Mouse (Mus musculus): Measurements from ENCODE around the gene Mcf2l. TPM values are rescaled to one million over a fixed set of nuclear protein-coding genes. Genes with fewer than 3 reads are reported as not detected.

Gene Mcf2l
- polyA plus RNA-seq, 1 experiment: 57.7 TPM

GRCm38 (mm10) chr8:12956941-12957340, 83.3 kb downstream of the Mcf2l start:
- no peaks in the 10 kb centered on the region for H3K9me3 ChIP-seq
- peaks cover 42% of the 10 kb centered on the region for H3K36me3 ChIP-seq (replicated peaks; ENCODE audit: low read length)
- no peak overlapping the region for H3K4me3 ChIP-seq (replicated peaks)
- peaks cover 36% of the 10 kb centered on the region for H3K27me3 ChIP-seq (replicated peaks)
- TF ChIP-seq FLI1 (IDR thresholded peaks at IDR 0.05; ENCODE audit: low read length) (no peak), GATA1 (IDR thresholded peaks at IDR 0.05; ENCODE audit: borderline replicate concordance, low read length) (no peak)
- peaks cover 51% of the 10 kb centered on the region for H3K4me1 ChIP-seq

- peaks cover 42% of the 10 kb centered on the region for H3K36me3 ChIP-seq (replicated peaks; ENCODE audit: low read length)
- TF ChIP-seq FLI1 (IDR thresholded peaks at IDR 0.05; ENCODE audit: low read length) (no peak), GATA1 (IDR thresholded peaks at IDR 0.05; ENCODE audit: borderline replicate concordance, low read length) (no peak)
- no peaks in the 10 kb centered on the region for H3K9me3 ChIP-seq
- peaks cover 36% of the 10 kb centered on the region for H3K27me3 ChIP-seq (replicated peaks)
- peaks cover 56% of the 10 kb centered on the region for H3K4me1 ChIP-seq
- H3K4me3 ChIP-seq (replicated peaks): no peak overlapping the region
Measured at GRCm38 (mm10) chr8:12957419-12957818, 83.8 kb downstream of the Mcf2l start.

GRCm38 (mm10) chr8:12960609-12961008, 87.0 kb downstream of the Mcf2l start:
- Histone ChIP-seq H3K9me3 (peaks cover 9% of the 10 kb centered on the region), H3K4me3 (replicated peaks) (no peak overlapping the region), H3K27me3 (replicated peaks) (peaks cover 43% of the 10 kb centered on the region), H3K4me1 (peaks cover 53% of the 10 kb centered on the region), H3K36me3 (replicated peaks; ENCODE audit: low read length) (peaks cover 49% of the 10 kb centered on the region)
- no peak for TF ChIP-seq GATA1 (IDR thresholded peaks at IDR 0.05; ENCODE audit: borderline replicate concordance, low read length)
- TF ChIP-seq FLI1 (IDR thresholded peaks at IDR 0.05; ENCODE audit: low read length): no peak

- H3K36me3 ChIP-seq (replicated peaks; ENCODE audit: low read length): peaks cover 55% of the 10 kb centered on the region
Measured at GRCm38 (mm10) chr8:12961211-12961610, 87.6 kb downstream of the Mcf2l start.

GRCm38 (mm10) chr8:12961821-12962534, 88.4 kb downstream of the Mcf2l start:
- Histone ChIP-seq H3K36me3 (replicated peaks; ENCODE audit: low read length) (peaks cover 53% of the 10 kb centered on the region), H3K27me3 (replicated peaks) (peaks cover 41% of the 10 kb centered on the region), H3K9me3 (peaks cover 17% of the 10 kb centered on the region), H3K4me3 (replicated peaks) (no peak overlapping the region), H3K4me1 (peaks cover 44% of the 10 kb centered on the region)
- TF ChIP-seq GATA1 (IDR thresholded peaks at IDR 0.05; ENCODE audit: borderline replicate concordance, low read length) (no peak), FLI1 (IDR thresholded peaks at IDR 0.05; ENCODE audit: low read length) (no peak)

More at GRCm38 (mm10) chr8:12961211-12961610, 87.6 kb downstream of the Mcf2l start:
- H3K27me3 ChIP-seq (replicated peaks): peaks cover 45% of the 10 kb centered on the region
- TF ChIP-seq GATA1 (IDR thresholded peaks at IDR 0.05; ENCODE audit: borderline replicate concordance, low read length): no peak
- no peak for TF ChIP-seq FLI1 (IDR thresholded peaks at IDR 0.05; ENCODE audit: low read length)
- peaks cover 15% of the 10 kb centered on the region for H3K9me3 ChIP-seq
- H3K4me3 ChIP-seq (replicated peaks): no peak overlapping the region
- H3K4me1 ChIP-seq: peaks cover 52% of the 10 kb centered on the region

GRCm38 (mm10) chr8:12962541-12963380, 89.2 kb downstream of the Mcf2l start:
- Histone ChIP-seq H3K4me3 (replicated peaks) (no peak overlapping the region), H3K4me1 (peaks cover 40% of the 10 kb centered on the region; the same call in 1 of the 2 replicates), H3K9me3 (peaks cover 17% of the 10 kb centered on the region), H3K27me3 (replicated peaks) (peaks cover 41% of the 10 kb centered on the region), H3K36me3 (replicated peaks; ENCODE audit: low read length) (peaks cover 48% of the 10 kb centered on the region)
- no peak for TF ChIP-seq GATA1 (IDR thresholded peaks at IDR 0.05; ENCODE audit: borderline replicate concordance, low read length)
- TF ChIP-seq FLI1 (IDR thresholded peaks at IDR 0.05; ENCODE audit: low read length): no peak

- TF ChIP-seq FLI1 (IDR thresholded peaks at IDR 0.05; ENCODE audit: low read length) (no peak), GATA1 (IDR thresholded peaks at IDR 0.05; ENCODE audit: borderline replicate concordance, low read length) (no peak)
- Histone ChIP-seq H3K9me3 (no peaks in the 10 kb centered on the region), H3K36me3 (replicated peaks; ENCODE audit: low read length) (peaks cover 88% of the 10 kb centered on the region), H3K4me3 (replicated peaks) (peak overlapping the region; percentile 62), H3K27me3 (replicated peaks) (peaks cover 40% of the 10 kb centered on the region), H3K4me1 (peaks cover 78% of the 10 kb centered on the region)
Measured at GRCm38 (mm10) chr8:12976290-12976689, 102.7 kb downstream of the Mcf2l start.

- H3K9me3 ChIP-seq: no peaks in the 10 kb centered on the region
- peaks cover 76% of the 10 kb centered on the region for H3K4me1 ChIP-seq
- H3K36me3 ChIP-seq (replicated peaks; ENCODE audit: low read length): peaks cover 87% of the 10 kb centered on the region
- H3K4me3 ChIP-seq (replicated peaks): peak overlapping the region; percentile 80
- H3K27me3 ChIP-seq (replicated peaks): peaks cover 40% of the 10 kb centered on the region
- no peak for TF ChIP-seq FLI1 (IDR thresholded peaks at IDR 0.05; ENCODE audit: low read length)
- TF ChIP-seq GATA1 (IDR thresholded peaks at IDR 0.05; ENCODE audit: borderline replicate concordance, low read length): no peak
Measured at GRCm38 (mm10) chr8:12976723-12977122, 103.1 kb downstream of the Mcf2l start.

- Histone ChIP-seq H3K4me1 (peaks cover 71% of the 10 kb centered on the region), H3K4me3 (replicated peaks) (peak overlapping the region; percentile 80), H3K36me3 (replicated peaks; ENCODE audit: low read length) (peaks cover 84% of the 10 kb centered on the region), H3K27me3 (replicated peaks) (peaks cover 40% of the 10 kb centered on the region), H3K9me3 (no peaks in the 10 kb centered on the region)
- TF ChIP-seq FLI1 (IDR thresholded peaks at IDR 0.05; ENCODE audit: low read length): no peak
- no peak for TF ChIP-seq GATA1 (IDR thresholded peaks at IDR 0.05; ENCODE audit: borderline replicate concordance, low read length)
Measured at GRCm38 (mm10) chr8:12977325-12977724, 103.7 kb downstream of the Mcf2l start.

GRCm38 (mm10) chr8:12978308-12978707, 104.7 kb downstream of the Mcf2l start:
- Histone ChIP-seq H3K27me3 (replicated peaks) (peaks cover 40% of the 10 kb centered on the region), H3K36me3 (replicated peaks; ENCODE audit: low read length) (peaks cover 79% of the 10 kb centered on the region)
- TF ChIP-seq GATA1 (IDR thresholded peaks at IDR 0.05; ENCODE audit: borderline replicate concordance, low read length) (no peak), FLI1 (IDR thresholded peaks at IDR 0.05; ENCODE audit: low read length) (no peak)

More at GRCm38 (mm10) chr8:12978308-12978707, 104.7 kb downstream of the Mcf2l start:
- Histone ChIP-seq H3K4me1 (peaks cover 68% of the 10 kb centered on the region), H3K4me3 (replicated peaks) (no peak overlapping the region), H3K9me3 (no peaks in the 10 kb centered on the region)

All from megakaryocyte, embryonic 14.5 days (primary cell).